Mouse (Mus musculus) cortical plate, adult 2 months (tissue): ENCODE measurements at regions not wholly inside any gene's neighbourhood (a gene's known extent, or its start where the extent isn't known, plus 50 kb on each side); places are given as distances from the start of the nearest gene placed in this dataset.

Experiments used
- CTCF ChIP-seq: fragments of 200-500 bp; IDR thresholded peaks from 2 replicates; pipeline ENCODE4 v1.5.1; 2011; ENCODE audit warnings: mild to moderate bottlenecking, control low read depth, low read length; ENCODE audit not compliant: insufficient read depth; ENCODE audit errors: extremely low read depth
- POLR2A ChIP-seq: fragments of 200-500 bp; IDR thresholded peaks from 2 replicates; pipeline ENCODE4 v1.6.1; 2011; ENCODE audit warnings: mild to moderate bottlenecking, low read length, control low read depth; ENCODE audit not compliant: insufficient read depth; ENCODE audit errors: extremely low read depth

DNA sequence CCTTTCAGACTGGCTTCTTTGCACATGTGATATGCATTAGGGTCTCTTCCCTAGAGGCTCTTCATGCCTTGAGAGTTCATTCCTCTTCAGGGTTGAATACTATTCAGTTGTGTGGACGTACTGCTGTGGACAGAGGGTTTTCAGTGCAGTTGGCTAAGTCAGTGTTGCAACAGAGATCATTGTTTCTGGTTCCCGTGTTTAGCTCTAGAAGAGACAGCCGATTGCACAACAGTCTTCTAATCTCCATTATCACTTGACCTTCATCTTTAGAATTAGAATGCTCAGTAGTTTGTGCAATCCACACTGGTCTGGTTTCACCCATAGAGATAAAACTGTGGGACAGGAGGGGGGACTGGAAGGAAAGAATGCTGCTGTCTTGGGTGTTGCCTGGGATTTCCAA is 381.7 kb upstream of the Runx1 start:
- TF ChIP-seq CTCF (no peak), POLR2A (no peak)
